Mouse (Mus musculus): ENCODE measurements around the gene Tspan3. TPM values are rescaled to one million over a fixed set of nuclear protein-coding genes. Genes with fewer than 3 reads are reported as not detected.

Gene Tspan3
- 19.3 TPM for total RNA-seq (2023)

DNA sequence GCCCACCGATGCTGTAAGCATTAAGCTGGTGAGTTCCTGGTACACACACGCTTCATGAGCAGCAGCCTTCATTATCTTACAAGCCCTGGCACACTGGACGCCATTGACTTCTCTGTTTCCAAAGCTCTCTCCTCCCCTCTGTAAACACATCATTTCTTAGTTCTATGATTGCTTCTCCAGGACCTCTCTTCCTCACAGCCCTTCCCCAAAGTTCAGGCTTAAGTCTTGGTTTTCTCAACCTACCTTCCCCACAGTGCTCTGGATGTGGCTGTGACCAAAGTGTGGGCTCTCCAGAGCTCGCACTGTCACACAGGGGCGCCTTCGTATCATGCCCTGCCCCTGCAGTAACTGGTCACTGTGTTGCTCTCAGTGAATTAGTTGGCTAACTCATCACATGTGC, at the start of gene Tspan3:
Gene Tspan3, minus strand, starts transcription at position 101 of the 400 bp plus-strand sequence.

DNA sequence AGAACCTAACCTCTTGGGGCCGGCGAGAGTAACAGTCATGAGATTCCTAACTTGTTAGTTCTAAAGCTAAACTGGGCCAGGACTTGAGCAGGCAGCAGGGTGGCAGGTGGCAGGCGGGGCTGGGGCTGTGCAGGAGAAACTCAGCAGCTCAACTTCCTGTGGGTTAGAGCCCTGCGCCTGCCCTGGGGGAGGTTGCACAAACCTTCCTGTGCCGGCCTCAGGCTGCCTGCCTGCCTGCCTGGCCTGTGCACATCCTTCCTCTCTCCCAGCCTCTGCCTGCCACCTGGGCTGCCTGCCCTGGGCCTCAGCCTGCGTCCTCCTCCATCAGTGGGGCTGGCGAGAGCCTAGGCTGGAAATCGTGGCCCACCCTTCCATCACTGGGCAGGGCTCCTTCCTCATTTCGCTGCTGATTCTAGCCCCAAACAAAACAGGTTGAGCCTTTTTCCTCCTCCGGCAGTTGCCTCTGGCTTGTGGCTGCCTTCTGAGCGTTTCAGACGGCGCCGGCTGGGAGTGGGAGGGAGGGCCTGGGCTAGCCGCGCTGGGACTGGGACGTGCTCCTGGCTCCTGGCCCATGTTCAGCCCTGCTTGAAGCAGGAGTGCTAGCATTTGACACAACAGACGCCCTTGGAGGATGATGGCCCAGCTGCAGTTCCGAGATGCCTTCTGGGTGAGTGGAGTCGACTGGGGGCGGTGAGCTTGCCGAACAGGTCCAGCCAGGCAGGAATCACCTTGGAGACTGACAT, 75.3 kb downstream of the Tspan3 start, which contains the start of gene Pstpip1:
Gene Pstpip1, plus strand, starts transcription at position 185 of the 743 bp plus-strand sequence.

Other genes starting within 250 kb of the Tspan3 start
- gene Scaper, start 227.4 kb downstream of the Tspan3 start, total RNA-seq (2023): 32.2 TPM
- gene 4930563M21Rik, start 154.9 kb downstream of the Tspan3 start, total RNA-seq (2023): not detected
- gene Rcn2, start 123.6 kb downstream of the Tspan3 start, total RNA-seq (2023): 35.1 TPM
- gene Pstpip1, start 75.5 kb downstream of the Tspan3 start, total RNA-seq (2023): 151 TPM